Mouse (Mus musculus) kidney, postnatal 0 days (tissue): ENCODE measurements around the gene Fbf1. TPM values are rescaled to one million over a fixed set of nuclear protein-coding genes. Genes with fewer than 3 reads are reported as not detected.

Experiments used
- ATAC-seq: fragments of 200-750 bp; cut with Nextera tagmentation; replicated peaks from 2 replicates; pipeline ENCODE4 v1.8.0; 2017; ENCODE audit warnings: low read depth, moderate number of reproducible peaks, moderate TSS enrichment, moderate library complexity; ENCODE audit not compliant: low FRiP score
- DNase-seq: peaks from one replicate; pipeline ENCODE4 v3.0.0-alpha.2; 2016; ENCODE audit warnings: low spot score
- H3K27ac ChIP-seq: fragments of 300-500 bp; sonication (generic); 2 replicates; pipeline ENCODE4 v1.5.1; 2014; ENCODE audit warnings: mild to moderate bottlenecking
- H3K27me3 ChIP-seq: fragments of 300-500 bp; sonication (generic); 2 replicates; pipeline ENCODE4 v1.6.1; 2014; ENCODE audit warnings: low read length, mixed read lengths; ENCODE audit not compliant: insufficient read depth
- H3K36me3 ChIP-seq: fragments of 300-500 bp; sonication (generic); 2 replicates; pipeline ENCODE4 v1.6.1; 2014; ENCODE audit warnings: low read length, mixed read lengths; ENCODE audit not compliant: insufficient read depth
- H3K4me1 ChIP-seq: fragments of 300-500 bp; sonication (generic); replicated peaks from 2 replicates; pipeline ENCODE4 v1.6.1; 2014; ENCODE audit warnings: antibody characterized with exemption, low read length, mixed read lengths; ENCODE audit not compliant: insufficient read depth
- H3K4me2 ChIP-seq: fragments of 300-500 bp; sonication (generic); 2 replicates; pipeline ENCODE4 v1.6.1; 2014; ENCODE audit warnings: mild to moderate bottlenecking, low read length, moderate library complexity, mixed read lengths
- H3K4me3 ChIP-seq: fragments of 300-500 bp; sonication (generic); replicated peaks from 2 replicates; pipeline ENCODE4 v1.5.1; 2014; ENCODE audit warnings: low read depth, low read length
- H3K9ac ChIP-seq: fragments of 300-500 bp; sonication (generic); 2 replicates; pipeline ENCODE4 v1.6.1; 2014; ENCODE audit warnings: low read depth, low read length
- H3K9me3 ChIP-seq: fragments of 300-500 bp; sonication (generic); replicated peaks from 2 replicates; pipeline ENCODE4 v1.6.1; 2016; ENCODE audit warnings: low read length, inconsistent platforms, mixed read lengths
- CTCF ChIP-seq: IDR thresholded peaks from 2 replicates; pipeline ENCODE4 v1.5.1; 2016; ENCODE audit warnings: antibody characterized with exemption, low read depth, mild to moderate bottlenecking, moderate library complexity
- WGBS: fragments of 180-500 bp; shearing (Covaris S2); extraction: QIAGEN DNeasy Blood & Tissue Kit; methylation state at CpG from one replicate; pipeline ENCODE4 v1.1.7; 2014; 5-methylcytosine and 5-hydroxymethylcytosine counted together
- polyA plus RNA-seq: library from polyadenylated mRNA; unstranded; fragments of >200 nt; fragmentation: Nextera tagmentation; extraction: Ambion mirVana; gene quantifications from 2 replicates; pipeline ENCODE4 v1.2.1, GENCODE M21; 2015

The Fbf1 gene
- polyA plus RNA-seq, 1 experiment from 2014 or later, result 16.8 TPM

GRCm38 (mm10) chr11:116176010-116176409 lies 8.0 kb upstream of the Fbf1 start:
- peaks cover 54% of the 10 kb centered on the region for H3K36me3 ChIP-seq

GRCm38 (mm10) chr11:116174775-116175448 lies 6.9 kb upstream of the Fbf1 start:
- Histone ChIP-seq H3K9me3 (no peaks in the 10 kb centered on the region), H3K4me1 (no peaks in the 10 kb centered on the region), H3K4me2 (no peak overlapping the region), H3K27me3 (no peaks in the 10 kb centered on the region), H3K27ac (peak overlapping the region; percentile 88), H3K4me3 (no peak overlapping the region), H3K36me3 (peaks cover 47% of the 10 kb centered on the region), H3K9ac (peak overlapping the region; percentile 35; the same call in 1 of the 2 replicates)
- peak; percentile 88 for ATAC-seq
- no peak for TF ChIP-seq CTCF
- 53% methylated on average over 22 of the region's 22 CpGs for WGBS
- DNase-seq, result peak; percentile 28

More at GRCm38 (mm10) chr11:116176010-116176409, 8.0 kb upstream of the Fbf1 start:
- no peak overlapping the region for H3K4me3 ChIP-seq
- no peak overlapping the region for H3K4me2 ChIP-seq
- TF ChIP-seq CTCF, result no peak
- DNase-seq (no peak), ATAC-seq (no peak)
- WGBS, result 71% methylated on average over 7 of the region's 7 CpGs
- no peaks in the 10 kb centered on the region for H3K27me3 ChIP-seq
- H3K4me1 ChIP-seq, result no peaks in the 10 kb centered on the region
- peak overlapping the region; percentile 88 for H3K27ac ChIP-seq
- no peak overlapping the region for H3K9ac ChIP-seq
- no peaks in the 10 kb centered on the region for H3K9me3 ChIP-seq

GRCm38 (mm10) chr11:116171959-116172358 lies 4.0 kb upstream of the Fbf1 start:
- Histone ChIP-seq H3K9ac (no peak overlapping the region), H3K9me3 (no peaks in the 10 kb centered on the region), H3K4me2 (no peak overlapping the region), H3K27ac (peak overlapping the region; percentile 73; the same call in 1 of the 2 replicates), H3K36me3 (peaks cover 27% of the 10 kb centered on the region; the same call in 1 of the 2 replicates), H3K27me3 (no peaks in the 10 kb centered on the region), H3K4me1 (peaks cover 2% of the 10 kb centered on the region), H3K4me3 (no peak overlapping the region)
- TF ChIP-seq CTCF, result no peak
- ATAC-seq (no peak), DNase-seq (no peak)
- 67% methylated on average over 2 of the region's 2 CpGs for WGBS

GRCm38 (mm10) chr11:116170003-116170800 lies 2.2 kb upstream of the Fbf1 start:
- no peak for ATAC-seq
- no peaks in the 10 kb centered on the region for H3K27me3 ChIP-seq
- peak overlapping the region; percentile 73 for H3K27ac ChIP-seq

GRCm38 (mm10) chr11:116169214-116169613 lies 1.2 kb upstream of the Fbf1 start:
- no peak for TF ChIP-seq CTCF
- no peak overlapping the region for H3K27ac ChIP-seq
- no peaks in the 10 kb centered on the region for H3K9me3 ChIP-seq
- 82% methylated on average over 3 of the region's 3 CpGs for WGBS
- peaks cover 25% of the 10 kb centered on the region; the same call in 1 of the 2 replicates for H3K36me3 ChIP-seq
- H3K4me2 ChIP-seq, result no peak overlapping the region
- H3K9ac ChIP-seq, result no peak overlapping the region
- H3K4me3 ChIP-seq, result no peak overlapping the region
- no peak for DNase-seq
- ATAC-seq, result no peak
- H3K27me3 ChIP-seq, result no peaks in the 10 kb centered on the region
- H3K4me1 ChIP-seq, result peaks cover 8% of the 10 kb centered on the region

More at GRCm38 (mm10) chr11:116170003-116170800, 2.2 kb upstream of the Fbf1 start:
- TF ChIP-seq CTCF, result no peak
- peaks cover 25% of the 10 kb centered on the region; the same call in 1 of the 2 replicates for H3K36me3 ChIP-seq
- H3K4me2 ChIP-seq, result no peak overlapping the region
- peaks cover 8% of the 10 kb centered on the region for H3K4me1 ChIP-seq
- no peak for DNase-seq
- 77% methylated on average over 5 of the region's 5 CpGs for WGBS
- H3K9me3 ChIP-seq, result no peaks in the 10 kb centered on the region
- H3K4me3 ChIP-seq, result no peak overlapping the region
- no peak overlapping the region for H3K9ac ChIP-seq

- no peaks in the 10 kb centered on the region for H3K27me3 ChIP-seq
- WGBS, result 4% methylated on average over 6 of the region's 6 CpGs
- ATAC-seq (no peak), DNase-seq (peak; percentile 83)
- peak overlapping the region; percentile 93 for H3K27ac ChIP-seq
- H3K4me2 ChIP-seq, result peak overlapping the region; percentile 87
- H3K9me3 ChIP-seq, result no peaks in the 10 kb centered on the region
- H3K36me3 ChIP-seq, result peaks cover 17% of the 10 kb centered on the region; the same call in 1 of the 2 replicates
- TF ChIP-seq CTCF, result no peak
- peaks cover 20% of the 10 kb centered on the region for H3K4me1 ChIP-seq
- peak overlapping the region; percentile 87 for H3K9ac ChIP-seq
- peak overlapping the region; percentile 66 for H3K4me3 ChIP-seq
Measured at GRCm38 (mm10) chr11:116167232-116167631, 734 bp downstream of the Fbf1 start.
